Mouse (Mus musculus) ZHBTc4 (cell line): Measurements from ENCODE around the gene Rab5if.
"Not testable (repeated sequence)": the region's sequence is repeated elsewhere in the genome, so short reads cannot be mapped to it uniquely, and the experiment has no call there.

ENCODE experiments used
- DNase-seq: peaks from one replicate; pipeline ENCODE4 v3.0.0-alpha.2; 2011; ENCODE audit warnings: low read depth, low spot score

Rab5if gene

DNA sequence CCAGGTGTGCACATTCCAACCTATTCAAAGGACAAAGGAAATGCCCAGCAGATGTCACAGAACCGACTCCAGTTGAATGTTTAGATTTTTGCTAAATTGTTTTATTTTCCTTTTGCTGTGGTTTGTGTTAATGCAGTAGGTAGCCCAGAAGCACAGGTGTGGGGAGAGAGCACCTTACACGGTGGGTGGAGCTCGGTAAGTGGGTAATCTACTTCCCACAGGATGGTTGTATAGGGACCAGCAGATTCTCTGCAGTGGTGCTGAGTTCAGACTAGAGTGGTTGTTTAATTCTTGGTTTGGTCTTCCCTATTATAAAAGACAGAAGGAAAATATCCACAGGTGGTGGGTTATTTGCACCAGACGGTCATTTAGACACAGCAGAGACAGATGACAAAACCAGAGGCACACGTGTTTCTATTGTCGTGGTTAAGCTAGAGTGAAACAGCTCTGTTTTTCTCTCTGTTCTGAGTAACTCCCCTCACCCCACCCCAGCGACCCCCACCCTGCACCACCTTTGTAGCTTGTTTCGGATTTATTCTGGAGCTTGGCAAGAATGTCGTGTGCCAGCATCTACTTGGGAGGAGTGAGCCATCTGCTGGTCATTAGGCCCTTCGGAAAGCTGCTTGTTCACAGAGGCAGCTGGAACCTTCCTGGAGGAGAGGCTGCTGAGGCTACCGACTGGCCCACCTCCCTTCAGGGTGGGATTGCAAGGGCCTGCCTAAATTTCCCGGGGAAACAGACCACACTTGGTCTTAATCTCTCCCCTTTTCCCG, 8.7 kb upstream of the Rab5if start:
- DNase-seq = not testable (repeated sequence)

DNA sequence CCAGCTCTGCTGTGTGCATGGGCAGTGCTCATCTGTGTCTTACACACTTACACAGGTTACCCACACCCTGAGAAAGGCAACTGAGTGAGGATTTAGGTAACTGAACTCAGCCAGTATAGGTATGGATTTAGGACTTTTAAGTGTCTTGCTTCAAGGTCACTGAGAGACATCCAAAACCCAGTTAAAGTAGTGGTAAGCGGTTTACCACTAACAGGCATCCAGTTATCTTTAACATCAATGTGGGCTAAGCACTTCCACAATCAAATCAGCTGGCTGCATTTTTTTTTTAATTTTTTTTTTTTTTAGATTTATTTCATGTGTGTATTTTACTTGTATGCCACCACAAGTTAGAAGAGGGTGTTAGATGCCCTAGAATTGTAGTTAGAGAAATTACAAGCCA, 6.6 kb upstream of the Rab5if start:
- DNase-seq = no peak

DNA sequence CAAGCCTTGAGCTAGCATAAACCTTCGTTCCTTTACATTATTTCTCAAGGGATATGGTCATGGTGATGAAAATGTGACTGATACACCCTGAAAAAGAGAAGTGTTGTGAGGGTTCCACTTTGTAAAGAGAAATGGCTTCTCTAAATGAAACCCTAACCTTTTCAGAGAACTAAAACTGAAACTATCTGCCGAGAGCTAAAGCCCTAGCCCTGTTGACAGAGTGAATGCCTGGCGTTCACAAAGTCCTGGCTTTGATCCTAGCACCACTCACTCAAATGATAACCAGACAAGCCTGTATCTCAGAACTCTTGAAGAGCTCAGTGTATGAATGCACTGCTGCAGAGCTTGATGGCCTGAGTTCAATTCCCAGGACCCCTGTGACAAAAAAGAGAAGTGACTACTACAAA, 5.5 kb upstream of the Rab5if start:
- no peak for DNase-seq

DNA sequence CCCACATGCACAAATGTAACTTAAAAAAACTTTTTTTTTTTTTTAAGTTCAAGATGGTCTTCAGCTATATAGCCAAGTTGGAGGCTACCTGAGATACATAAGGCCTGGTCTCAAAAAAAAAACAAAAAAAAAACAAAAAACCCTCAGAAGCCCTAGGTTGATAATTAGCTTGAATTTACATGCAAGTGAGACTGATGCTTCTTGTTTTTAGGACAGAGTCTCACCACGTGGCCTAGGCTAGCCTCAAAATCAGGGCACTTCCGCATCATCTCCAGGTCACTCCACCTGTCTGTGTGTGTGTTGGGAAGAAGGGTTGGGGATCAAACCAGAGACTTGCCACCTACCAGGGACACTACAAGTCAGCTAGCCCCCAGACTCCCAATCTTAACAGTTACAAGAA, 5.1 kb upstream of the Rab5if start, which contains the start of gene 4930518I15Rik:
Gene 4930518I15Rik (minus strand): TSS at position 112 of the 400 bp plus-strand sequence.
- no peak for DNase-seq

DNA sequence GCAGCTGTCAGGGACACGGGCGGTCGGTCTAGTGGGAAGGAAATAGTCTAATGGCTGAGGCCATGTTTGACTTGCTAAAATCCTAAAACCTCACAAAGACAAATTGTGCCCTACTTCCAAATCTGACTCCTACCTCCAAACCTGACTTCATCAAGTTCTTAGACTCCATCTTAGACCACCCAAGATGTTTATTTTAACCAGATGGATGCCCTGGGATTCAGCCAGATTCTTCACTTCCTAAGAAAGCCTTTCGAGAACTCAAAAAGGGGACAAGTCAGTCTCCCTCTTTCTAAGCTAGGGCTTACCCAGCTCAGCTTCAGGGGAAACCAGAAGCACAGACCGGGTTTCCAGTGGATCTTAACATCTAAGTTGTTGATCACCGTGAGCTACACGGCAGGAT, 4.3 kb upstream of the Rab5if start:
- no peak for DNase-seq

DNA sequence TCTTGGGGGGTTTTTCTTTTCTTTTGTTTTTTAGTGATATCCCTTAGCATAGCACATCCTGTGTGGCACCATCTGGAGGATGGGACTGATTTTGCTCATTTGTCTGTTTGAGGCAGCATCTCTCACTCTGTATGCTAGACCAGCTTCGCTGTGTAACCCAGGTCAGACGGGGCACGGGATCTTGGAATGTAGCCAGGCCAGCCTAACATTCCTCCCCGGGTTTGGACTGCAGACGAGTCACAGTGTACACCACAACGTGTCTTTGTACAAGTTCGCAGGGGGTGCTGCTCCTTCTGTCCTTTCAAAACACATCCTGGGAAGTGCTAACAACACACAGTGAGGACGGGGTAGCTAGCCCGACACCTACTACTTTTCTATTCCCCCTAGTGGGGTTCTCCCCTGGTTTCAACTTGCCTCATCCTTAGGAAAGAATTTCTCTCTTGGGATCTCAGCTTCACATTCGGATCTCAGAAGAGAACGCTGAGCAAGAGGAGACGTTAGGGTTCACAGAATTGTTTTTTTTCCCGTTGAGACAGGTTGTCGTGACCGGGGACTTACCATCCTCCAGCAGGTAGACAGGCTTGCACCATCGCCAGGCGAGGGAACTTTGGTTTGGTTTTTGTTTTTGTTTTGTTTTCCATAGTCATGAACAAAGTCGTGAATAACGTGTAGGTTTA, 749 bp upstream of the Rab5if start:
- DNase-seq = peak; percentile 22

DNA sequence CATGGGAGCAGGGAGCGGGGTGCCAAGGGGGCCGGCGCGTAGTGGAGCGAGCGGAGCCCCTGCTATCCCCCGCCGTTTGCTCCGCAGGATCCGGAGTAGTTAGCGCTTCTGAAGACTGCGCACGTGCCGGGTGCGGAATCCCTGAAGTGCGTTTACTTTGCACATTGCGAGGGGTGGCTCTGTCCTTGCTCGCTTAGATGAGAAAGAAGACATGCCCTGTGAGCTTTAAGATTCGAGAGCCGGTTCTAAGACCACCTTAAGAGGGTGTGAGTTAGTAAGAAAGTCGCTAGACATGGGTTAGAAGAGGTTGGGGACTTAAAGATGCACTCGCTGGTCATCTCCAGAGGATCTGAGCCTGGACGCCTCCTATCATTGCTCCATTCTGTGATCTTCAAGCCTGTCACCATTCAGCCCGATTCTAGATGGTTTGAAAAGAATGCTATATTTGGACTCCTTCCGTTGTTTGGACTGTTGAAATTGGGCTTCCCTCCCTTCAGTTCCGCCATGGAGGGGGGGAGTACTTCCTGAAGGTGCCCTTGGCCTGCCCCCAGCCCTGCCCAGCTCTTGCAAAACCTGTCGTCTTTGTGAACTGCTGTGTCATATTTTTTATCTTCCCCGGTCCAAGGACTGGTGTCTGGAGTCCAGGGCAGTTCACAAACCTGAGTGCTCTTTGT, 696 bp downstream of the Rab5if start:
- peak; percentile 59 for DNase-seq

DNA sequence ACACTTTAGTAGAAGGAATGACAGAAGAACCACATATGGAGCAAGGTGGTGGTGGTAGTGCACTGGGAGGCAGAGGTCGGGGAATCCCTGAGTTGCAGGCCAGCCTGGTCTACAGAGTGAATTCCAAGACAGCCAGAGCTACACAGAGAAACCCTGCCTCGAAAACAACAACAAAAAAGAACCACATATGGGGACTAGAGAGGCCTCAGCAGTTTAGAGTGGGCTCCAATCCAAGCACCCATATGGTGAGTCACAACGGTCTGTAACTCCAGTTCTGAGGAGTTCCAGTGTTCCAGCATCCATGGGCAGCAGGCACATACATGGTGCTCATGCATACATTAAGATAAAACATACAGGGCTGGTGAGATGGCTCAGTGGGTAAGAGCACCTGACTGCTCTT, 1.6 kb downstream of the Rab5if start:
- DNase-seq = no peak

DNA sequence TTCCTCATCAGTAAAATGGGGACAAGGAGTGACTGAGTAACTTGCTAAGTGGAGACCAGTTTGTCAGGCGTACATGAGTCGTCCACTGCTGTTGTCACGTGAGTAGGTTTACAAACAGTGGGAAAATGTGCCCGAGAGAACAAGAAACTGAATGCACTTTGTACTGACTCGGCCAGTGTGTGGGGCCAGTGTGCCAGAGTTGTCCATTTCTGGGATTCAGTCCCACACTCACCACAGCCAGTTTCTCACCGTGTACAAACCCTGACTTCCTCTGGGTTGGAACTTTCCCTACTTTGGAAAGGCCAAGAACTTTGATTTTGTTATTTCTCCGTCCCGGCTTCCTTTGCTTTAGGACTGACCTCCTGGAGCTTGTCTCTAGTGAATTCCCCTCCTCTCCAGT, 6.1 kb downstream of the Rab5if start:
- no peak for DNase-seq

DNA sequence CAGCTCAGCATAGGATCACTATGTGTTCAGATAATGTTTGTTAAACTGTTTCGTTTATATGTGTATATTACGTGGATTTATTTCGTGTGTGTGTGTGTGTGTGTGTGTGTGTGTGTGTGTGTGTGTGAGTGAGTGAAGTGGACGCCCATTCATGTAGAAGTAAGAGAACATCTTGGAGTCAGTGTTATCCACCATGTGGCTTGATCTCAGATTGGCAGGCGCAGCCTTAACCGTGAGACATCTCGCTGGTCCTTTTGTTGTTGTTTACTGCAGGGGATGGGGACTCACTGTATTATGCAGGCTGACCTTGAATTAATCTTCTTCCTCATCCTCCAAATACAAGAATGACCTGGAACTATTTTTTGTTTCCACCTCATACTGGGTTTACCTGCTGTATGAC, 6.6 kb downstream of the Rab5if start:
- DNase-seq = no peak

DNA sequence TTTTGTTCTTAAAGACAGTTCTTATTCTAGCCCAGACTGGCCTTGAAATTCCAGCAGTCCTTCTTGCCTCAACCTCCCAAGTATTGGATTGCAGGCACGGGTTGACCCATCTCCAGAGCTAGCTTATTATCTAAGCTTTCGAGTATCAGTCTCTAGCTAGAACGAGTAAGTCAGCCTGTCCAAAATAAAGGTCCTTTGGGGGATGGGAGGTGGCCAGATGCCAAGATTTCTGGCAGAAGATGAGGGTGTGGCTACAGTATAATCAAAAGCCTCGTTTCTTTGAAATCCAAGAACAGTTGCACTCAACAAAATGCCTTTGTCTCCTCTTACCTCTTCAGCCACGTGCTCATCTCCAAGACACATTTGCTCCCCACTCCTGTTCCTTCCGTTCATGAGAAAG, 7.6 kb downstream of the Rab5if start:
- peak; percentile 69 for DNase-seq

DNA sequence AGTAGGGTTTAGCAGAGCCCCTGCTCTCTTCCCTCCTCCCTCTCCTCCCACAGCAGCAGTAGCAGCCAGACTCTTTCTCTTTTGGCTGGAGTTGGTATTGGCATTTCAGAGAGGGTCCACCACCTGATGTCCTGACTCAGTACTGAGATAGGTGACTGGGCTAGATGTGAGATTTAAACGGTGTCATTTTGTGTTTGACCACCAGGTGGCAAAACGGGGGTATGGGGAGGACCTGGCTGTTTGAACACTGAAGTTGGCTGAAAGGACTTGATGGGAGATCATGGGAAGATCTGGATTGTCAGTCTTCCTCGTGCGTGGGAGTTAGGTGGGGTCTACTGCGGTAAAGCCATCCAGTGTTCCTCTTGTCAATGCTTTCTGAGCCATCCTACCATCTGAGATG, 10.7 kb downstream of the Rab5if start:
- DNase-seq = peak; percentile 74

DNA sequence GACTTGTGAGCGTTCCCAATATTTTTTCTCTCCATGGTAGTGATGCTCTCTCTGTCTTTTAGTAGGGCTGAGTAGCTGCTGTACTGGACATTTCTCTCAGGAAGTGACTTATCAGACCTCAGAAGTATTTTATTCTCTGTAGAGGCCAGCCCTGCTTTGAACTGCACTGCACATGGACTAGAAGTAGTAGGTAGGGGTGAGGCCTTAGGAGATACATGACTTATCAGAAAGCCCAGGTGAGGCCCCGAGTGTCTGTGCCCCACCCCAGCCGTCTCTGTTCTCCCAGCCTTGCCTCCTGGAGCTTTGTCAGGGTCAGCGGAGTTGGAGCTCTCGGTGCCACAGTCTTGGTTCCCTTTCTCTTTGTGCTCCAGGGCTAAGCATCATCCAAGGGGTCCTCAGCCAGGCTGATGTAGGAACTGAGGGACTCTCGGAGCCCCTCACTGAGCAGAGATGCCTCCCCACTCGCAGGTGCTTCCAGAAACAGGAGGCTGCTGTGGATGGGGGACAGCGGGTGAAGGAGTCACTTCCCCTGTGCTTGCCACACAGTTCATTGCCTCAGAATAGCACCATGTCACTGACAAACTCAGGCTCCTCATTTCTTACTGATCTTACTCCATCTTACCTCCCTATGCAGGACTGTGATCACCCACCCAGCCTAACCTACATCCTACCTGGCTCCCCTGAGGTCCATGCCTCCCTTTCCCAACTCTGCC, 11.3 kb downstream of the Rab5if start:
- no peak for DNase-seq

DNA sequence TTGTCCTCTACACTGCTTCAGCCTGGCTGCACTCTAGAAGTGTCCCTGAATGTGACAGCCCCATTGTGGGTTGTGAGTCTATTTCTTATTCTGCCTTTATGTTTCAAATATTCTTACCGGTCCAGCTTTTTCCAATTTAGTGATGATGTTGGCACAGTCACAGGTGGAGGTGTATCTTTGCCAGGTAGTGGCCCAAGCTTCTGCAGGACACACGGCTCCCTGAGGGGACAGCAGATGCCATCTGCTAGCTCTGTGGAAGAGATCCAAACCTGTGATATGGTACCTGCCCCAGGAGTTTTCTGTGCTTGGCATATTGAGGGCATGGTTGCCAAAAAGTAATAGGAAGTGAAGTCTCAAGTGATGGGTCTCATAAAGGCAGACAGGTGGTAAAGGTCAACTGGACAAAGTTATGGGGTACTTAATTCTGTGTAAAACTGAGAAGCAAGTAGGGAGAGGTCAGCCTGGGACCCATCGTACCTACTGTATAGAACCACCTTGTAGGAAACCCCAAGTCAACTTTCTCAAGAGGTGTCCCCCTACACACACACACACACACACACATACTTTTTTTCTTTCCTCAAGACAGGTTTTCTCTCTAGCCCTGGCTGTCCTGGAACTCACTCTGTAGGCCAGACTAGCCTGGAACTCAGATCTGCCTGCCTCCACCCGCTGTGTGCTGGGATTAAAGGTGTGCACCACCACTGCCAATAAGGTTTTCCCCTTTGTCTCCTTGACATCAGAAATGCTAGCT, 12.0 kb downstream of the Rab5if start:
- no peak for DNase-seq

DNA sequence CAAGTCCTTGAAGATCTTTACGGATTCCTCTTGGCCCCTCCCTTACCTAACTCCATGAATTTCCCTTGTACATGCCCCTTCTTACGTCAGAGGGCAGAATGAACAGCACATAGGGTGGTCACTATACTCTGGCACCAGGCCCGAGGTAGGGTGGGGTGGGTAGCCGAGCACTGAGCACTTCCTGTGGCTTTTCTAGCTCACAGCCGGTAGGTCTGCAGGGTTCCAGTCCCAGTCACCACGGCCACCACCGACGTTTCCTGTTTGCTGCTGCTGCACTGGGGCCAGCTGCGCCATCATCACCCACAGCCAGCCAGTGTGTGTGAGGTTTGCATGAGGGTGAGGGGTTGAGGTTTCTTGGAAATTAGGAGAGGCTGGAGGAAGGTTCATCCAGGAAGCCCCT, 14.8 kb downstream of the Rab5if start:
- DNase-seq = no peak

DNA sequence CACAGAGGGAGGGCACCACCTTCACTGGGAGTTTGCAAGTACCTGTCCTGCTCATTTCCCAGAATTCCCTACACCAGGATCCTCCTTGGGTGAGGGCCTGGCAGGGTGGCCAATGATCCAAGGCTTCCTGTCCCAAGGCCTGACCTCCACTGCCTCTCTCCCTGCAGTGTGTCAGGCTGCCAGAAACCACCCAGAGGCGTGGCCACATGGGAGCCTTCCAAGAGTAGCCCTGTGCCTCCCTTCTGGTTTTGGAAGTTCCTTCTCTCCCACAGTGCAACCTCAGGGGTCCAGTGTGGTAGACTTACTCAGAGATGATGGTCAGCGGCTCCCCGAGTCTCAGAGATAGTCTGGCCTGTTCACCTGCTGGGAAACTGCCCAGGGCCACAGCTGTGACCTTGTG, 16.6 kb downstream of the Rab5if start:
- DNase-seq = no peak

DNA sequence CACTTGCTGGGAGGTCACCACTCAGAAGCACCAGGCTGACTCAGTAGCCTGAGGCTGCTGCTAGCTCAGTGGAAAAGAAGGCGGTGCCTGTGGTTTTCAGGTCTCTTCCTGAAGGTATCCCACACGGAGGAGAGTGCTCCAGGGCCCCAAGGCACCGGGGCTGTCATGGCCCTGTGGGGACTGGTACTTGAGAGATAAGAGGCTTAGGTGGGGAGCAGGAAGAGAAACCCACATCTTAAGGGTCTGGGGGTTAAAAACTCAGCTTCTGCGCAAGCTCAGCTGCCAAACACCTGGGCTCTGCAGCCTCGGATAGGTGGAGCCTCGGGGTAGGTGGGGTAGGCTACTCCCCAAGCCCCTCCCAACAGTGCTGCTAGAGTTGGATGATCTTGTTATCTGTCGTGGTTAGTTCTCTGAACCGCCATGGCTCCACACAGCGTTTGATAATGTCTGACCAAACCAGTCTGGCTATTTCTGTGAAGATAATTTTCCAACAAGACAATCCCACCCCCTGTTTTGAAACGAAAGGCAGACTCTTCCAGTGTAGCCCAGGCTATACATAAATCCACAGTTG, 19.6 kb downstream of the Rab5if start:
- peak; percentile 40 for DNase-seq

DNA sequence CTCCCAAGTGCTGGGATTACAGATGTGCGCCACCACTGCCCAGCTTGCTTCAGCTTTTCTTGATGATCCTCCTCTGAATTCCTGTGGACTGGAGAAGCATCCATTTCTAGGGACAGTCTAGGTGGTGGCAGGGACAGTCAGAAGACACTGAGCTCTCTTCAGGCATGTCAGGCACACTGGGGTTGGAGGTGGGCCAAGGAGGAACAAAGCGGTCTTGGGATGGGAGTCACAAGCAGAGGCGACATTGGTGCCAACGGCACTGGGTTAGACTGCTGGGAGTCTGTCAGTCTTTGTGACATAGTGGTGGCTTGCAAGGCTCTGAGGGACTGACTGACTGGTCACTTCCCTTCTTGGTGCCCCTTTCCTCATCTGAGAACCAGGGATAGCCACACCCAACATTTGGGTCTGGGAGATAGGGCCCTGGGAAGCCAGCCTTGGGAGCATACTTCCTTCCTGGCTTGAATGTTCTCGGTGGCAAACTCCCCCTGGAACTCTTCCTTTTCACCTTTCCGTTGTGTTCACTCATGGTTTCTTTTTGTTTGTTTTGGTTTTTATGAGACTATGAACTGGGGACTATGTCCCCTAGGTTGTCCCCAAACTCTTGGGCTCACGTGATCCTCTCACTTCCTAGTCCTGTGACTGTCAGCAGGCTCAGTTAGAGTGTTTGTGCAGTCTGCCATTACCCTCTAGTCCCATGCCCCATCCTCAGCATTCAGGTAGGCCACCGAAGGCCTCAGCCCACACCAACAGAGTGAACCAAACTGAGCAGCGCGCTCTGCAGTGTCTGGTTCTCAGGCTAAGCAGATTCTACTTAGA, 21.7 kb downstream of the Rab5if start:
- no peak for DNase-seq

DNA sequence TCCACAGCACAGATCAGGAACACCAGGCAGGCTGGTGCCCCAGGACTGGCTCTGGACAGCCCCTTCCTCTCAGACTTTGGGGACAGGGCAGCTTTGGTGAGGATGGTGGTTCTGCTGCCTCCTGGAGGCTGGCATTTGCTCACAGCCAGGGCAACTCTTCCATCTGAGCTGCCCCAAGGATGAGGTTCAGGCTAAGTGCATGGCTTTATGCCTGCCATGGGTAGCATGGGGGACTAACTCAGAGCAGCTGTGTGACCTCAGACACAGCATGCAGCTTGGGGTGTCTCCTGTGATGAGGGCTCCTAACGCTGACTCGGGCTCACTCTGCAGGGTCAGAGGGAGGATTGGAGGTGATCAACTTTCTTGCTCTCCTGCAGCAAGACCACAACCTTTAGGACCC, 22.7 kb downstream of the Rab5if start:
- DNase-seq = not testable (repeated sequence)

DNA sequence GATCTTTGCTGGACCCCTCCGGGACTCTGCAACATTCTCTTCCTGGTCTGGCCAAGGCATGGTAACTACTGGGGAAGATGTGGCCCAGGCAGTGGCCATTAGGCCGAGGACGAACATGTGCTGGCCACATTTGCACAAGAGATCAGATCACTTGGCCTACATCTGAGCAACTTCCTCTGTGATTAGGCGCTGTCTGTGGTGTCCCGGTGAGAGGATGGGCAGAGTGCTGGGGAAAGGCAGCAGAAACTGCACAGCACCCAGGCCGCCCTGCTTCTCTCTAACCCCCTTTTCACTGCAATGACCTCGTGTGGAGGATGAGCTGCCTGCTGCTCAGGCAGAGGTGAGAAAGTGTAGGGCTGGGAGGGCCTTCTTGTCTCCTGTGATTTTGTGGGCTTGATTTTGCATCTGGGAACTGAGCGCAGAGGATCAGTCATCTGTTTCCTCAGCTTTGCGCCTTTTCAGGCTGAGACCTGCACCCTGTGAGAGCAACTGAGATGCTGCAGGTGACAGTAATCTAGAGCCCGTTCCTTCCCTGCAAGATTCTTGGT, 23.2 kb downstream of the Rab5if start:
- no peak for DNase-seq
